Mouse (Mus musculus) liver, postnatal 0 days (tissue): ENCODE results near the gene T2. TPM values are rescaled to one million over a fixed set of nuclear protein-coding genes. Genes with fewer than 3 reads are reported as not detected.

Source experiments
- ATAC-seq: fragments of 200-750 bp; cut with Nextera tagmentation; 2 replicates; pipeline ENCODE4 v1.8.0; 2017; ENCODE audit warnings: mild to moderate bottlenecking, moderate library complexity
- DNase-seq: peaks from one replicate; pipeline ENCODE4 v3.0.0-alpha.2; 2016
- H3K27ac ChIP-seq: fragments of 300-500 bp; sonication (generic); 2 replicates; pipeline ENCODE4 v1.5.1; 2014; ENCODE audit warnings: antibody characterized with exemption, moderate library complexity, mild to moderate bottlenecking, low read depth
- H3K27me3 ChIP-seq: fragments of 300-500 bp; sonication (generic); 2 replicates; pipeline ENCODE4 v1.6.1; 2014; ENCODE audit warnings: low read length, control low read depth, mixed read lengths; ENCODE audit not compliant: insufficient read depth
- H3K36me3 ChIP-seq: fragments of 300-500 bp; sonication (generic); replicated peaks from 2 replicates; pipeline ENCODE4 v1.6.1; 2014; ENCODE audit warnings: mild to moderate bottlenecking, control low read depth, low read length, moderate library complexity, mixed read lengths; ENCODE audit not compliant: insufficient read depth
- H3K4me1 ChIP-seq: fragments of 300-500 bp; sonication (generic); 2 replicates; pipeline ENCODE4 v1.6.1; 2014; ENCODE audit warnings: antibody characterized with exemption, mild to moderate bottlenecking, control low read depth; ENCODE audit not compliant: insufficient read depth
- H3K4me2 ChIP-seq: fragments of 300-500 bp; sonication (generic); 2 replicates; pipeline ENCODE4 v1.6.1; 2014; ENCODE audit warnings: low read depth, mild to moderate bottlenecking, low read length, moderate library complexity, mixed read lengths
- H3K4me3 ChIP-seq: fragments of 300-500 bp; sonication (generic); 2 replicates; pipeline ENCODE4 v1.5.1; 2014; ENCODE audit warnings: low read depth, low read length
- H3K9ac ChIP-seq: fragments of 300-500 bp; sonication (generic); replicated peaks from 2 replicates; pipeline ENCODE4 v1.6.1; 2014; ENCODE audit warnings: mild to moderate bottlenecking, moderate library complexity
- H3K9me3 ChIP-seq: fragments of 300-500 bp; sonication (generic); 2 replicates; pipeline ENCODE4 v1.6.1; 2016; ENCODE audit warnings: mild to moderate bottlenecking, control low read depth, low read length, mixed read lengths
- CTCF ChIP-seq: sonication (generic); IDR thresholded peaks from 2 replicates; pipeline ENCODE4 v1.5.1; 2016; ENCODE audit warnings: antibody characterized with exemption, low read depth
- EP300 ChIP-seq: IDR thresholded peaks from 2 replicates; pipeline ENCODE4 v1.6.1; 2016; ENCODE audit warnings: antibody characterized with exemption, low read depth, mild to moderate bottlenecking
- WGBS: fragments of 180-500 bp; shearing (Covaris S2); extraction: QIAGEN DNeasy Blood & Tissue Kit; methylation state at CpG from one replicate; pipeline ENCODE4 v1.1.7; 2014; ENCODE audit not compliant: insufficient replicate concordance; 5-methylcytosine and 5-hydroxymethylcytosine counted together
- polyA plus RNA-seq: library from polyadenylated mRNA; unstranded; fragments of >200 nt; fragmentation: Nextera tagmentation; extraction: Ambion mirVana; gene quantifications from 2 replicates; pipeline ENCODE4 v1.2.1, GENCODE M21; 2015

T2 gene
- polyA plus RNA-seq, 1 experiment from 2014 or later: not detected

DNA sequence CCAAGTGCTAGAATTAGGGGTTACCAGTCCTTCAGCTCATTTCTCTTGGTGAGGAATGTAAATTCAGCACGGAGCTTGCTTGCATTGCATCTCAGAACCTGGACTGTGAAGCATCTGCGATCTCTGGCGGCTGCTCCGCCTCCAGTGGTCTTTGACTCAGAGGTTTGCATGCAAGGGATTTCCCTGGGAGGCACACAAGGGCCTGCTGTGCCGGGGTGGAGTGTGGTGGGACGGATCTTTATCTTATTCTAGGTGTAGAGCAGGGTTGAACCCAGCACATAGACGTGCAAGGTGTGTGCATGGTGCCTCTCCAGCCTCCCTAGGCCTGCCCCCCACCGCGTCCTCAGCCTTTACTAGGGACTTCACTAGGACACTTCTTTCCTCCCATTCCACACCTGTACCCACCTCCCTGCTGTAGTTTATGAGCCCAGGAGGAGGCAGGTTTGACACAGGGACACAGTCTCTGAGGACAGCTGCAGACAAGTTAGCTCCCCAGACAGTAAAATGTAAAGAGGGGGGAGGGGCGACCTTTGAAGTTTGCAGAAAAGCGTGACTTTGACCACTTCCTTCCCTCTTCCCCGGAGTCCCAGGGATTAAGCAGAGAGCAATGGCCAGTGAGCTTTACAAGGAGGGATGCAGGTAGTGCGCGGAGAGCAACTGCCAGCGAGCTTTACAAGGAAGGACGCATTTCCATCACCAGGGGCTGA is 53.0 kb downstream of the T2 start:
- no peak overlapping the region for H3K9ac ChIP-seq
- H3K4me3 ChIP-seq: no peak overlapping the region
- DNase-seq (no peak), ATAC-seq (no peak)
- TF ChIP-seq CTCF (no peak), EP300 (no peak)
- 9% methylated on average over 16 of the region's 16 CpGs for WGBS
- H3K27ac ChIP-seq: no peak overlapping the region
- H3K36me3 ChIP-seq: no peaks in the 10 kb centered on the region
- H3K9me3 ChIP-seq: no peaks in the 10 kb centered on the region
- no peaks in the 10 kb centered on the region for H3K27me3 ChIP-seq
- no peak overlapping the region for H3K4me2 ChIP-seq
- H3K4me1 ChIP-seq: peaks cover 7% of the 10 kb centered on the region; the same call in 1 of the 2 replicates

DNA sequence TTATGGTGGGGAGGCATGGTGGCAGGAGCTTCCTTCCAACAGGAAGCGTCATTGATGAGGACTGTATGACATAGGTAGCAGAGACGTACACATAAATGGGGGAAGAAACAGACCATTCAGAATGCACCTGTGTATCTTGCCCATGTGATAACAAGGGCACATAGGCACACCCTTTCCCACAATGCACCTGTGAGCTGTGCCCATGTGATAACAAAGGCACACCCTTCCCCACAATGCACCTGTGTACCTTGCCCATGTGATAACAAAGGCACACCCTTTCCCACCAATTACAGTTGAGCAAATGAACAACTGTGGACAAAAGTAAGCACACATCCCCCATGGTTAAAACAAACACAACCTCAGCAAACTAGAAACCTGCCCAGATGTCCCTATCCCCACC is 54.5 kb downstream of the T2 start:
- Histone ChIP-seq H3K4me1 (peaks cover 7% of the 10 kb centered on the region; the same call in 1 of the 2 replicates), H3K4me3 (no peak overlapping the region), H3K4me2 (no peak overlapping the region), H3K27ac (no peak overlapping the region), H3K9ac (no peak overlapping the region), H3K27me3 (no peaks in the 10 kb centered on the region), H3K36me3 (no peaks in the 10 kb centered on the region), H3K9me3 (no peaks in the 10 kb centered on the region)
- TF ChIP-seq CTCF: no peak
- TF ChIP-seq EP300: no peak
- 78% methylated on average over 2 of the region's 2 CpGs for WGBS
- DNase-seq (no peak), ATAC-seq (0 out of 2 replicates have a peak, but pooled peaks have one; percentile 10)

DNA sequence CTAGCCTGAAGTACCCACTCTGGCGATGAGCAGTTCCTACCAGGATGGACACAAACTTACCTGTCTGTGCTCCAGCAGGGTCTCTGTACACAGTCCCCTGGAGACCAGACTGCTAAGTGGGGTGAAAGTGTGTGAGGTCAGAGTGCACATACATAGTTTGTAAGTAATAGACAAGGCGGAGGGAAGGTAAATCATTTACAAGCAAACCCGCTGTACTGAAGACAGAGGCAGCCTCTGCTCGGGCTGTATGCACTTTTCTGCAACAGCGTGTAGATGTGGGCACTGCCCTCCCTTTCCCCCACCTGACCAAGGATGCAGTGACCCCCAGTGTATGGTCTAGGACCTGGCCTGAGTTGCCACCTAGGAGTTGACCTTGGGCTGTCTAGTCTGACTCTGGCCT is 57.9 kb downstream of the T2 start:
- ATAC-seq (no peak), DNase-seq (no peak)
- Histone ChIP-seq H3K9me3 (no peaks in the 10 kb centered on the region), H3K4me3 (no peak overlapping the region), H3K4me2 (peak overlapping the region; percentile 6; the same call in 1 of the 2 replicates), H3K9ac (no peak overlapping the region), H3K27ac (no peak overlapping the region), H3K27me3 (no peaks in the 10 kb centered on the region), H3K4me1 (peaks cover 5% of the 10 kb centered on the region; the same call in 1 of the 2 replicates), H3K36me3 (no peaks in the 10 kb centered on the region)
- TF ChIP-seq EP300 (no peak), CTCF (no peak)
- 57% methylated on average over 5 of the region's 5 CpGs for WGBS

DNA sequence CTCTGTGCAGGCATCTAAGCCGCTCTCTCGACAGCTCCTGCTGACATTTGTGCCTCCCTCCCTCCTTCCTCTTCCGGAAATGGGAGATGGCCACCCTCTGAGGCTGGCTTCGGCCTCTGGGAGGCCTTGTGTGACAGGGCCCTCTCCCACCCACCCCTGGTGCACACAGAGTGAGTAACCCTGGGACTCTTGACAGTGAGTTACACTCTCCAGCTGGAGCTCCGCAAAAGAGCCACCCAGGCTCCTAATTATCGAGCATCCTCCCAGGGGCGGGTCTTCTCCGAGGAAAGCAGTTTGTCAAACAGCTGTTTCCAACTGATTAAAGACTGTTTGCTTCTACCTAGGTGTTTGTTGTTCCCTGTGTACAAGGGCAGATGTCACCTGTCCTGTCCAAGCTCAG is 59.7 kb downstream of the T2 start:
- ATAC-seq (no peak), DNase-seq (no peak)
- Histone ChIP-seq H3K27ac (no peak overlapping the region), H3K4me1 (no peaks in the 10 kb centered on the region; the same call in 1 of the 2 replicates), H3K27me3 (no peaks in the 10 kb centered on the region), H3K4me2 (no peak overlapping the region), H3K9me3 (no peaks in the 10 kb centered on the region), H3K9ac (no peak overlapping the region), H3K4me3 (no peak overlapping the region), H3K36me3 (no peaks in the 10 kb centered on the region)
- TF ChIP-seq CTCF (no peak), EP300 (no peak)
- WGBS: 44% methylated on average over 8 of the region's 8 CpGs

DNA sequence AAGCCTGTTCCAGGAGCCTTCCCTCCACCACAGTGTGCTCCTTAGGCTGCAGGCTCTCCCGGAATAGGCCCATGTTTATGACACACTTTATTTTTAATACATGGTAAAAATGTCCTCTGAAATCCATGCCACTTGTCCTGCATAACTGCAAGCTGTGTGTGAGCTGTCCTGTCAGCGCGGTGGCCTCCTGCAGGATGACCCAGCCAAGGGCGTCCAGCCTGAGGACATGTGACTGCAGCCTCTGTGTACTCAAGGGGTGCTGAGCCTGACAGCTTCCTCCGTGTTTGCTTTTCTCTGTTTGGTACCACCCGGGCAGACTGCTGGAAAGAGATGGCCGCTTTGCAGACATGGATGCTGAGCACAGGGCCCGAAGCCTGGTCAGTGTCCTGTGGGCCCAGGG is 61.1 kb downstream of the T2 start:
- ATAC-seq: no peak
- WGBS: 64% methylated on average over 8 of the region's 8 CpGs
- Histone ChIP-seq H3K4me1 (no peaks in the 10 kb centered on the region; the same call in 1 of the 2 replicates), H3K4me3 (no peak overlapping the region), H3K27me3 (no peaks in the 10 kb centered on the region), H3K4me2 (no peak overlapping the region), H3K27ac (no peak overlapping the region), H3K36me3 (no peaks in the 10 kb centered on the region), H3K9me3 (no peaks in the 10 kb centered on the region), H3K9ac (no peak overlapping the region)
- no peak for DNase-seq
- no peak for TF ChIP-seq CTCF

DNA sequence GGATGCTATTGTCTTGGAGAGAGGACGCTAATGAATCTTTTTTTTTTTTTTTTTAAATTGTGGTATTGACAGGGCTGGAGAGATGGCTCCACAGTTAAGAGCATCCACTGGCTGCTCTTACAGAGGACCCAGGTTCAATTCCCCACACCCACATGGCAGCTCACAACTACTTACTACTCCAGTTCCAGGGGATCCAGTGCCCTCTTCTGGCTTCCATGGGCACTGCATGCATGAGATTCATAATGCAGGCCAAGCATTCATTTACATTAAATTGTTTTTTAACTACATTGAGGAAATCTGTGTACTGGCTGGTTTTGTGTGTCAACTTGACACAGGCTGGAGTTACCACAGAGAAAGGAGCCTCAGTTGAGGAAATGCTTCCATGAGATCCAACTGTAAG is 64.9 kb downstream of the T2 start:
- no peak overlapping the region for H3K4me2 ChIP-seq
- WGBS: 77% methylated on average over 1 of the region's 1 CpGs
- H3K36me3 ChIP-seq: no peaks in the 10 kb centered on the region
- no peaks in the 10 kb centered on the region for H3K9me3 ChIP-seq
- ATAC-seq: no peak
- no peak overlapping the region for H3K4me3 ChIP-seq
- no peak for DNase-seq
- no peak overlapping the region for H3K9ac ChIP-seq
- no peak overlapping the region for H3K27ac ChIP-seq
- H3K27me3 ChIP-seq: no peaks in the 10 kb centered on the region
- H3K4me1 ChIP-seq: no peaks in the 10 kb centered on the region
- no peak for TF ChIP-seq EP300
- peak; percentile 42 for TF ChIP-seq CTCF
